Mouse (Mus musculus): ENCODE measurements around the gene Agrn.

Gene Agrn

GRCm38 (mm10) chr4:156136285-156137100 lies 60.8 kb downstream of the Agrn start:
- DNase-seq: no peak

DNA sequence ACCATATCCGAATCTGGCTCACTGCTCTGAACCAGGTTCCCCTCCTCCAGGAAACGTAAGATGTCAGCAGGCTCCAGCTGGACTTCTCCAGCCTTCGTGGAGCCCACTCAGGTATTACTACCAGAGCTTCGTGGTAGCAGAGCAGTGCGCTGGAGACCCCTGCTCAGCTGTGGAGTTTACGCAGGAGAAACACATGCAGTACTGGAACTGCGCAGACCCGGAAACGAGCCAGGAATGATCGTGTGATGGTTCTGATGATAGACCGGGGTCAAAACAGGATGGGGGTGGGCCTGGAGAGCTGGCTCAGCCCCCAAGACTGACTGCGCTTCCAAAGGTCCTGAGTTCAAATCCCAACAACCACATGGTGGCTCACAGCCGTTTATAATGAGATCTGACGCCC lies 61.5 kb downstream of the Agrn start:
- no peak for DNase-seq

DNA sequence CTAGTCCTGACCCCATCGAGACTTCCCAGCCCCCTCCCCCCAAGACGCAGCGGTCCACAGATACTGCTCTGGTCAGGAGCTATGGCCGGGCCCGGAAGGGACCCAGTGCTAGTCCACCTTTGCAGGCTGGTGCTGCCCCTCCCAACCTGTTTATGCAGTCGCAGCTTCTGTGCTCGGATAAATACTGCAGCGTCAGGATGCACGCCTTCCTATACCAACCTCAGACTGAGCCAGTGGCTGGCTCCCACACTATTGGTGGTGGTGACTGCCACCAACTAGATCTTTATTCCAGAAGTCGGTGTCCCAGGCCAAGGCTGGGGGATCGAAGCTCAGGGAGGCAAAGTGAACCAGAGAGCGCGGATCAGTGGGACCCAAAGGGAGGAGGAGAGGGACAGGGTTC lies 62.2 kb downstream of the Agrn start:
- no peak for DNase-seq

DNA sequence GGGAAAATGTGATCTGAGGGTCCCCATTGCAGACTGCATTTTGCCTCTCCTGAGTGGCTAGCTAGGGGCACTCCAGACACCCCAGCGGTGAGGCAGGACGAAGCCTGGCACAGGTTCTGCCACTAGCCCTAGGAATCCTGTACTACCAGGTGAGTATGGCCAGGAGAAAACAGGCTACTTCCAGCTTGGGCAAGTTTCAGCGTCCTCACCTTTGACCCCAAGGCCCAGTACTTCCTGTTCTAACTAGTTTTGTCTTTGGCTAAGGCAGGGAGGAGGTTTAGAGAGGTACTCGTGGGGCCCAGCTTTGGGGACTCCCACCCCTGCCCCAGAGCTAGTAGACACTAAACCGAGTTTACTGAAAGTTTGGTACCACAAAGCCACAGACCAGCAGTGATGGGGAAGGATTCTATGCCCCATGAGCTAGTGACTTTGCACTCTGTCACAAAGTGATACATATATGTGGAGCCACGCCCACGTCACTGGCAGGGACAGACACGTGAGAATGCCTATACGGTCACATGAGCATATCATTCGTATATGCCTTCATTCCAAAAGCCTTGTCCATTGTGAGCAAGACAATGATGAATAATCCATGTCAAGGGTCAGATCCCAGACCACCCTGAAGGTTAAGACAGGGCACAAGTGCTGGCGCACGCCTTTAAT lies 63.2 kb downstream of the Agrn start:
- no peak for DNase-seq

DNA sequence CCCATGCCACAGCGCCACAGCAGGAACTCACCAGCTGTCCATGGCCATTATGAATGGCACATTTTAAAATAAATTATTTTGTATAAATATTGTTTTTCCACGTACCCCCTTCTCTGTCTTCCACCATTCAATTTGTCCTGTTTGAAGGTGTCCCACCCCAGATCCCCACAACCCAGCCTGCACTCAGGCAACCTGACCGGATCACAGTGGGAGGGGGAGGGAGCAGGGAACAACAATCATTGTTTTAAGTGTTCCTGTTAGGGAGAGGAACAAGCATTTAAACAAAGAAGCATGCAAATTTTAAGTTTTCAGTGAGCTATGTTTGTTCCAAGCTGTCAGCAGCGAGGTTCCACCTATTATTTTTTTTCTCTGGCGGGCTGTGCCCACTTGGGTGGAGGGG lies 64.0 kb downstream of the Agrn start:
- no peak for DNase-seq

GRCm38 (mm10) chr4:156130940-156131339 lies 66.3 kb downstream of the Agrn start:
- DNase-seq: no peak

- no peak for DNase-seq
Observed at GRCm38 (mm10) chr4:156130436-156130835, 66.9 kb downstream of the Agrn start, which contains the start of gene Rnf223. Gene Rnf223 (plus strand): TSS chr4:156130513.

DNA sequence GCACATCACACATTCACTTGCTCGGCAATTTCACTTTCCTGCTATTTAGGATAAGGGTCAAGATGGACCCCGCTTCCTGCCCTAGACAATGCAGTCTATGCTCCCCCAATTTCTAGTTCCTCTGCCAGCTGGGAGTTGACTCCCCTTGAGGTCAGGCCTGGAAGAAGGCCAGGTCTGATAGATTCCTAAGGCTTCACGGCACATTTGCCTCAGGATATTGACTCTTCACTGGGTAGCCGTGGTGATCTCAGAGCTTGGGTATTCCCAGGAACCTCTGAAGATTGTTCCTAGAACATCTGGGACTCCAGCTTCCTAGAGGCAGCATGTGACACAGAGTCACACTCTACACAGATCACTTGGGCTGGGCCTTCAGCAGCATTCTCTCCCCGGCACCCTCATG lies 68.5 kb downstream of the Agrn start:
- no peak for DNase-seq

DNA sequence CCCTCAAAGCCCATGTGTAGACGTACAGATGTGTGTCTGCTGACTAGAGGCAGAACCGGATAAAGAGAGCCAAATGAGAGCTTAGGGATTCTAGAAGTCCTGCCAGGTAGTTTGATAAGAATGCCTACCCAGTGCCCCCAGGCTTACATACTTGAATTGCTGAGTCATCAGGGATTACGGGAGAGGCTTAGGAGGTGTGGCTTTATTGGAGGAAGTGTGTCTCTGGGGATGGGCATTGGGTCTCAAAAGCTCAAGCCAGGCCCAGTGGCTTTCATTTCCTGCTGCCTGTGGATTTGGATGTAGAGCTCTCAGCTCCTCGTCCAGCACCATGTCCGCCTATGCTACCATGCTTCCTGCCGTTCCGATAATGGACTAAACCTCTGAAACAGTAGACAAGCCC lies 70.4 kb downstream of the Agrn start:
- no peak for DNase-seq

- DNase-seq: no peak
Observed at GRCm38 (mm10) chr4:156125393-156125792, 71.9 kb downstream of the Agrn start.

GRCm38 (mm10) chr4:156124077-156124476 lies 73.2 kb downstream of the Agrn start:
- DNase-seq: no peak

Measured in cerebellum, postnatal 36 days (tissue).